Mouse (Mus musculus) olfactory bulb, adult 2 months (tissue): ENCODE data around the gene Arrb1. TPM values are rescaled to one million over a fixed set of nuclear protein-coding genes. Genes with fewer than 3 reads are reported as not detected.

Source experiments
- H3K27ac ChIP-seq: fragments of 200-500 bp; 2 replicates; pipeline ENCODE4 v1.5.1; 2012; ENCODE audit warnings: low read depth, low read length; ENCODE audit not compliant: insufficient read depth
- H3K4me1 ChIP-seq: fragments of 200-500 bp; 2 replicates; pipeline ENCODE4 v1.6.1; 2012; ENCODE audit warnings: low read length; ENCODE audit not compliant: control insufficient read depth, insufficient read depth
- H3K4me3 ChIP-seq: fragments of 200-500 bp; 2 replicates; pipeline ENCODE4 v1.5.1; 2012; ENCODE audit warnings: mild to moderate bottlenecking, low read depth, low read length, moderate library complexity; ENCODE audit not compliant: insufficient read depth
- CTCF ChIP-seq: fragments of 200-500 bp; IDR thresholded peaks from 2 replicates; pipeline ENCODE4 v1.5.1; 2012; ENCODE audit warnings: low read depth, mild to moderate bottlenecking, low read length, moderate library complexity; ENCODE audit not compliant: insufficient read depth
- POLR2A ChIP-seq: fragments of 200-500 bp; IDR thresholded peaks from 2 replicates; pipeline ENCODE4 v1.6.1; 2012; ENCODE audit warnings: mild to moderate bottlenecking, low read depth, low read length, moderate library complexity; ENCODE audit not compliant: insufficient read depth
- WGBS: fragments of 180-500 bp; shearing (Covaris S2); methylation state at CpG from one replicate; pipeline ENCODE4 v1.1.7; 2018; 5-methylcytosine and 5-hydroxymethylcytosine counted together
- polyA plus RNA-seq: library from polyadenylated mRNA; stranded (reverse); fragments of >200 nt; gene quantifications from 2 replicates; pipeline ENCODE4 v1.2.4, GENCODE M21; 2012; ENCODE audit warnings: low replicate concordance; ENCODE audit not compliant: missing spikeins, insufficient read depth, insufficient read length

Arrb1 gene
- polyA plus RNA-seq, 1 experiment: not detected

- 88% methylated on average over 9 of the region's 9 CpGs for WGBS
- no peak for TF ChIP-seq CTCF
- TF ChIP-seq POLR2A: no peak
- Histone ChIP-seq H3K27ac (no peak overlapping the region), H3K4me3 (no peak overlapping the region), H3K4me1 (peaks cover 7% of the 10 kb centered on the region; the same call in 1 of the 2 replicates)
Measured at GRCm38 (mm10) chr7:99516092-99516813, 19.0 kb upstream of the Arrb1 start.

GRCm38 (mm10) chr7:99516814-99517157, 18.5 kb upstream of the Arrb1 start:
- no peak overlapping the region for H3K27ac ChIP-seq
- no peak overlapping the region for H3K4me3 ChIP-seq
- 82% methylated on average over 3 of the region's 3 CpGs for WGBS
- TF ChIP-seq POLR2A (no peak), CTCF (no peak)
- peaks cover 7% of the 10 kb centered on the region; the same call in 1 of the 2 replicates for H3K4me1 ChIP-seq

- 81% methylated on average over 4 of the region's 4 CpGs for WGBS
- H3K4me1 ChIP-seq: peaks cover 7% of the 10 kb centered on the region; the same call in 1 of the 2 replicates
- no peak overlapping the region for H3K27ac ChIP-seq
- TF ChIP-seq CTCF (no peak), POLR2A (no peak)
- H3K4me3 ChIP-seq: no peak overlapping the region
Measured at GRCm38 (mm10) chr7:99518954-99519644, 16.2 kb upstream of the Arrb1 start.

- 79% methylated on average over 8 of the region's 8 CpGs for WGBS
- no peaks in the 10 kb centered on the region for H3K4me1 ChIP-seq
- H3K4me3 ChIP-seq: no peak overlapping the region
- TF ChIP-seq POLR2A (no peak), CTCF (no peak)
- no peak overlapping the region for H3K27ac ChIP-seq
Measured at GRCm38 (mm10) chr7:99523121-99523520, 12.1 kb upstream of the Arrb1 start.

- Histone ChIP-seq H3K4me1 (no peaks in the 10 kb centered on the region), H3K4me3 (no peak overlapping the region), H3K27ac (no peak overlapping the region)
- 100% methylated on average over 1 of the region's 1 CpGs for WGBS
- TF ChIP-seq CTCF: no peak
- TF ChIP-seq POLR2A: no peak
Measured at GRCm38 (mm10) chr7:99523837-99524236, 11.4 kb upstream of the Arrb1 start.

GRCm38 (mm10) chr7:99528547-99528946, 6.7 kb upstream of the Arrb1 start:
- no peak overlapping the region for H3K27ac ChIP-seq
- H3K4me1 ChIP-seq: no peaks in the 10 kb centered on the region
- no peak overlapping the region for H3K4me3 ChIP-seq
- no peak for TF ChIP-seq CTCF
- no peak for TF ChIP-seq POLR2A
- 74% methylated on average over 2 of the region's 2 CpGs for WGBS

- 56% methylated on average over 5 of the region's 5 CpGs for WGBS
- no peak for TF ChIP-seq CTCF
- no peak for TF ChIP-seq POLR2A
- Histone ChIP-seq H3K4me1 (peaks cover under 1% of the 10 kb centered on the region), H3K4me3 (no peak overlapping the region), H3K27ac (no peak overlapping the region)
Measured at GRCm38 (mm10) chr7:99529410-99529809, 5.9 kb upstream of the Arrb1 start.

- no peak overlapping the region for H3K4me3 ChIP-seq
- peaks cover 14% of the 10 kb centered on the region for H3K4me1 ChIP-seq
- no peak overlapping the region for H3K27ac ChIP-seq
- 91% methylated on average over 3 of the region's 3 CpGs for WGBS
- TF ChIP-seq CTCF (no peak), POLR2A (no peak)
Measured at GRCm38 (mm10) chr7:99531408-99531970, 3.8 kb upstream of the Arrb1 start.

GRCm38 (mm10) chr7:99532526-99532925, 2.7 kb upstream of the Arrb1 start:
- 93% methylated on average over 4 of the region's 4 CpGs for WGBS

GRCm38 (mm10) chr7:99533600-99533999, 1.7 kb upstream of the Arrb1 start:
- Histone ChIP-seq H3K27ac (no peak overlapping the region), H3K4me1 (peaks cover 30% of the 10 kb centered on the region), H3K4me3 (no peak overlapping the region)
- 87% methylated on average over 7 of the region's 7 CpGs for WGBS
- TF ChIP-seq POLR2A (no peak), CTCF (no peak)

More at GRCm38 (mm10) chr7:99532526-99532925, 2.7 kb upstream of the Arrb1 start:
- H3K27ac ChIP-seq: no peak overlapping the region
- TF ChIP-seq POLR2A (no peak), CTCF (no peak)
- peaks cover 22% of the 10 kb centered on the region for H3K4me1 ChIP-seq
- H3K4me3 ChIP-seq: no peak overlapping the region
